Mouse (Mus musculus) kidney, embryonic 16.5 days (tissue): Measurements from ENCODE around the gene Fkbp7. TPM values are rescaled to one million over a fixed set of nuclear protein-coding genes. Genes with fewer than 3 reads are reported as not detected.

Experiments
- ATAC-seq: fragments of 200-750 bp; cut with Nextera tagmentation; 2 replicates; pipeline ENCODE4 v1.8.0; 2017; ENCODE audit warnings: moderate TSS enrichment; ENCODE audit not compliant: low FRiP score, low TSS enrichment
- H3K27ac ChIP-seq: fragments of 300-500 bp; sonication (generic); 2 replicates; pipeline ENCODE4 v1.5.1; 2014; ENCODE audit warnings: low read length
- H3K27me3 ChIP-seq: fragments of 300-500 bp; sonication (generic); 2 replicates; pipeline ENCODE4 v1.6.1; 2014; ENCODE audit warnings: low read length, control low read depth, mixed read lengths; ENCODE audit not compliant: insufficient read depth
- H3K36me3 ChIP-seq: fragments of 300-500 bp; sonication (generic); 2 replicates; pipeline ENCODE4 v1.6.1; 2014; ENCODE audit warnings: low read length, control low read depth, mixed read lengths; ENCODE audit not compliant: insufficient read depth
- H3K4me1 ChIP-seq: fragments of 300-500 bp; sonication (generic); 2 replicates; pipeline ENCODE4 v1.6.1; 2014; ENCODE audit warnings: low read length, control low read depth, mixed read lengths; ENCODE audit not compliant: insufficient read depth
- H3K4me2 ChIP-seq: fragments of 300-500 bp; sonication (generic); replicated peaks from 2 replicates; pipeline ENCODE4 v1.6.1; 2014; ENCODE audit warnings: low read depth, low read length
- H3K4me3 ChIP-seq: fragments of 300-500 bp; sonication (generic); 2 replicates; pipeline ENCODE4 v1.5.1; 2014; ENCODE audit warnings: mild to moderate bottlenecking, low read length
- H3K9ac ChIP-seq: fragments of 300-500 bp; sonication (generic); replicated peaks from 2 replicates; pipeline ENCODE4 v1.6.1; 2014; ENCODE audit warnings: low read length
- H3K9me3 ChIP-seq: fragments of 300-500 bp; sonication (generic); 2 replicates; pipeline ENCODE4 v1.6.1; 2016; ENCODE audit warnings: low read length, control low read depth
- WGBS: fragments of 180-500 bp; shearing (Covaris S2); extraction: QIAGEN DNeasy Blood & Tissue Kit; methylation state at CpG from one replicate; pipeline ENCODE4 v1.1.7; 2014; 5-methylcytosine and 5-hydroxymethylcytosine counted together
- polyA plus RNA-seq: library from polyadenylated mRNA; unstranded; fragments of >200 nt; fragmentation: Nextera tagmentation; extraction: Ambion mirVana; gene quantifications from 2 replicates; pipeline ENCODE4 v1.2.1, GENCODE M21; 2015

Gene Fkbp7
- polyA plus RNA-seq, 1 experiment from 2014 or later: 60.7 TPM

- peak overlapping the region; percentile 77 for H3K9ac ChIP-seq
- H3K36me3 ChIP-seq: no peaks in the 10 kb centered on the region
- peak overlapping the region; percentile 54 for H3K4me3 ChIP-seq
- peak overlapping the region; percentile 88 for H3K27ac ChIP-seq
- no peaks in the 10 kb centered on the region for H3K27me3 ChIP-seq
- no peak for ATAC-seq
- no peaks in the 10 kb centered on the region for H3K9me3 ChIP-seq
- peaks cover 24% of the 10 kb centered on the region for H3K4me1 ChIP-seq
- 19% methylated on average over 9 of the region's 9 CpGs for WGBS
- peak overlapping the region; percentile 66 for H3K4me2 ChIP-seq
Measured at GRCm38 (mm10) chr2:76672134-76672745, 676 bp downstream of the Fkbp7 start.

- Histone ChIP-seq H3K4me3 (peak overlapping the region; percentile 54), H3K9me3 (no peaks in the 10 kb centered on the region), H3K4me1 (peaks cover 19% of the 10 kb centered on the region), H3K27ac (no peak overlapping the region; the same call in 1 of the 2 replicates), H3K36me3 (no peaks in the 10 kb centered on the region), H3K27me3 (no peaks in the 10 kb centered on the region), H3K4me2 (peak overlapping the region; percentile 66), H3K9ac (peak overlapping the region; percentile 77)
- no peak for ATAC-seq
- 79% methylated on average over 6 of the region's 6 CpGs for WGBS
Measured at GRCm38 (mm10) chr2:76671641-76672040, 1.3 kb downstream of the Fkbp7 start.

GRCm38 (mm10) chr2:76667200-76667599 is 5.7 kb downstream of the Fkbp7 start:
- Histone ChIP-seq H3K4me1 (peaks cover 7% of the 10 kb centered on the region; the same call in 1 of the 2 replicates), H3K9me3 (no peaks in the 10 kb centered on the region), H3K36me3 (peaks cover 21% of the 10 kb centered on the region), H3K4me3 (no peak overlapping the region), H3K27me3 (no peaks in the 10 kb centered on the region), H3K4me2 (no peak overlapping the region), H3K27ac (no peak overlapping the region), H3K9ac (no peak overlapping the region)
- ATAC-seq: no peak
- WGBS: 79% methylated on average over 5 of the region's 5 CpGs

- peaks cover 27% of the 10 kb centered on the region for H3K36me3 ChIP-seq
- ATAC-seq: no peak
- H3K4me2 ChIP-seq: no peak overlapping the region
- no peak overlapping the region for H3K4me3 ChIP-seq
- no peaks in the 10 kb centered on the region for H3K9me3 ChIP-seq
- H3K27ac ChIP-seq: no peak overlapping the region
- no peak overlapping the region for H3K9ac ChIP-seq
- 94% methylated on average over 7 of the region's 7 CpGs for WGBS
- H3K27me3 ChIP-seq: no peaks in the 10 kb centered on the region
- no peaks in the 10 kb centered on the region for H3K4me1 ChIP-seq
Measured at GRCm38 (mm10) chr2:76665531-76665930, 7.4 kb downstream of the Fkbp7 start.

- WGBS: 55% methylated on average over 7 of the region's 8 CpGs
- ATAC-seq: no peak
- no peak overlapping the region for H3K27ac ChIP-seq
- no peaks in the 10 kb centered on the region for H3K4me1 ChIP-seq
- no peaks in the 10 kb centered on the region for H3K9me3 ChIP-seq
- no peaks in the 10 kb centered on the region for H3K27me3 ChIP-seq
- peaks cover 16% of the 10 kb centered on the region; the same call in 1 of the 2 replicates for H3K36me3 ChIP-seq
- H3K4me2 ChIP-seq: no peak overlapping the region
- H3K9ac ChIP-seq: no peak overlapping the region
- no peak overlapping the region for H3K4me3 ChIP-seq
Measured at GRCm38 (mm10) chr2:76659419-76659818, 13.5 kb downstream of the Fkbp7 start.

GRCm38 (mm10) chr2:76658551-76658950 is 14.4 kb downstream of the Fkbp7 start:
- Histone ChIP-seq H3K27ac (no peak overlapping the region), H3K4me1 (no peaks in the 10 kb centered on the region), H3K27me3 (no peaks in the 10 kb centered on the region), H3K36me3 (peaks cover 8% of the 10 kb centered on the region; the same call in 1 of the 2 replicates), H3K9ac (no peak overlapping the region), H3K9me3 (no peaks in the 10 kb centered on the region), H3K4me3 (no peak overlapping the region), H3K4me2 (no peak overlapping the region)
- 73% methylated on average over 13 of the region's 13 CpGs for WGBS
- ATAC-seq: no peak

GRCm38 (mm10) chr2:76655982-76656381 is 16.9 kb downstream of the Fkbp7 start:
- no peaks in the 10 kb centered on the region for H3K36me3 ChIP-seq
- no peaks in the 10 kb centered on the region for H3K27me3 ChIP-seq
- ATAC-seq: 0 out of 2 replicates have a peak, but pooled peaks have one; percentile 23
- H3K9ac ChIP-seq: no peak overlapping the region
- H3K4me3 ChIP-seq: no peak overlapping the region
- H3K27ac ChIP-seq: no peak overlapping the region
- 8% methylated on average over 1 of the region's 1 CpGs for WGBS
- no peaks in the 10 kb centered on the region for H3K4me1 ChIP-seq
- H3K9me3 ChIP-seq: no peaks in the 10 kb centered on the region
- no peak overlapping the region for H3K4me2 ChIP-seq

GRCm38 (mm10) chr2:76655444-76655843 is 17.5 kb downstream of the Fkbp7 start:
- H3K27me3 ChIP-seq: no peaks in the 10 kb centered on the region
- H3K9ac ChIP-seq: no peak overlapping the region
- H3K9me3 ChIP-seq: no peaks in the 10 kb centered on the region
- H3K36me3 ChIP-seq: no peaks in the 10 kb centered on the region
- WGBS: 82% methylated on average over 3 of the region's 3 CpGs
- H3K4me1 ChIP-seq: no peaks in the 10 kb centered on the region
- no peak for ATAC-seq
- H3K27ac ChIP-seq: no peak overlapping the region
- H3K4me3 ChIP-seq: no peak overlapping the region
- no peak overlapping the region for H3K4me2 ChIP-seq

- no peak overlapping the region for H3K9ac ChIP-seq
- no peak overlapping the region for H3K27ac ChIP-seq
- H3K27me3 ChIP-seq: no peaks in the 10 kb centered on the region
- H3K4me1 ChIP-seq: no peaks in the 10 kb centered on the region
- WGBS: 80% methylated on average over 5 of the region's 5 CpGs
- ATAC-seq: no peak
- no peak overlapping the region for H3K4me3 ChIP-seq
- H3K4me2 ChIP-seq: no peak overlapping the region
- no peaks in the 10 kb centered on the region for H3K36me3 ChIP-seq
- H3K9me3 ChIP-seq: no peaks in the 10 kb centered on the region
Measured at GRCm38 (mm10) chr2:76654646-76655045, 18.3 kb downstream of the Fkbp7 start.

GRCm38 (mm10) chr2:76653070-76653469 is 19.8 kb downstream of the Fkbp7 start:
- no peaks in the 10 kb centered on the region for H3K27me3 ChIP-seq
- 95% methylated on average over 4 of the region's 4 CpGs for WGBS
- no peaks in the 10 kb centered on the region for H3K36me3 ChIP-seq
- peaks cover 5% of the 10 kb centered on the region; the same call in 1 of the 2 replicates for H3K4me1 ChIP-seq
- no peak for ATAC-seq
- H3K27ac ChIP-seq: no peak overlapping the region
- no peak overlapping the region for H3K9ac ChIP-seq
- H3K4me2 ChIP-seq: no peak overlapping the region
- H3K4me3 ChIP-seq: no peak overlapping the region
- no peaks in the 10 kb centered on the region for H3K9me3 ChIP-seq
